Mouse (Mus musculus): Measurements from ENCODE around the gene Zfp677.
A peak's percentile ranks its signal among the peaks of the same experiment; 100 is the strongest.
"Not testable (repeated sequence)": the region's sequence is repeated elsewhere in the genome, so short reads cannot be mapped to it uniquely, and the experiment has no call there.

Zfp677 gene

GRCm38 (mm10) chr17:21383391-21384056, at the start of gene Zfp677:
Zfp677 (plus strand) TSS chr17:21383748.
- DNase-seq = peak; percentile 70

GRCm38 (mm10) chr17:21368018-21368417, 15.5 kb upstream of the Zfp677 start:
- not testable (repeated sequence) for DNase-seq

GRCm38 (mm10) chr17:21369925-21370719, 13.4 kb upstream of the Zfp677 start:
- peak; percentile 7 for DNase-seq

- DNase-seq = no peak
Measured at GRCm38 (mm10) chr17:21375311-21375710, 8.2 kb upstream of the Zfp677 start.

GRCm38 (mm10) chr17:21384057-21384411, 486 bp downstream of the Zfp677 start:
- no peak for DNase-seq

GRCm38 (mm10) chr17:21422664-21423599, 39.4 kb downstream of the Zfp677 start, which contains the start of gene Zfp54:
Zfp54 (plus strand) TSS chr17:21423227.
- peak; percentile 73 for DNase-seq

GRCm38 (mm10) chr17:21438806-21439400, 55.4 kb downstream of the Zfp677 start:
- DNase-seq = peak; percentile 26
